Mouse (Mus musculus) midbrain, embryonic 11.5 days (tissue): Measurements from ENCODE around the gene Hyal3. TPM values are rescaled to one million over a fixed set of nuclear protein-coding genes. Genes with fewer than 3 reads are reported as not detected.

Source experiments
- ATAC-seq: fragments of 200-750 bp; cut with Nextera tagmentation; 2 replicates; pipeline ENCODE4 v1.8.0; 2017; ENCODE audit warnings: moderate TSS enrichment, moderate library complexity; ENCODE audit not compliant: low FRiP score
- DNase-seq: peaks from one replicate; pipeline ENCODE4 v3.0.0; 2015; ENCODE audit warnings: low spot score; ENCODE audit errors: missing footprints
- H3K27ac ChIP-seq: fragments of 300-500 bp; sonication (generic); 2 replicates; pipeline ENCODE4 v1.5.1; 2014; ENCODE audit warnings: low read depth, low read length
- H3K27me3 ChIP-seq: fragments of 300-500 bp; sonication (generic); 2 replicates; pipeline ENCODE4 v1.6.1; 2014; ENCODE audit warnings: mild to moderate bottlenecking, low read length, moderate library complexity, mixed read lengths; ENCODE audit not compliant: control insufficient read depth, insufficient read depth
- H3K36me3 ChIP-seq: fragments of 300-500 bp; sonication (generic); 2 replicates; pipeline ENCODE4 v1.6.1; 2014; ENCODE audit warnings: mild to moderate bottlenecking, low read length, moderate library complexity, mixed read lengths; ENCODE audit not compliant: control insufficient read depth, insufficient read depth
- H3K4me1 ChIP-seq: fragments of 300-500 bp; sonication (generic); 2 replicates; pipeline ENCODE4 v1.6.1; 2014; ENCODE audit warnings: low read length; ENCODE audit not compliant: control insufficient read depth, insufficient read depth
- H3K4me2 ChIP-seq: fragments of 300-500 bp; sonication (generic); 2 replicates; pipeline ENCODE4 v1.6.1; 2014; ENCODE audit warnings: mild to moderate bottlenecking, moderate library complexity
- H3K4me3 ChIP-seq: fragments of 300-500 bp; sonication (generic); 2 replicates; pipeline ENCODE4 v1.5.1; 2014; ENCODE audit warnings: low read depth, low read length
- H3K9ac ChIP-seq: fragments of 300-500 bp; sonication (generic); 2 replicates; pipeline ENCODE4 v1.6.1; 2014; ENCODE audit warnings: low read length
- H3K9me3 ChIP-seq: fragments of 300-500 bp; sonication (generic); 2 replicates; pipeline ENCODE4 v1.6.1; 2016; ENCODE audit warnings: low read length; ENCODE audit not compliant: control insufficient read depth
- WGBS: fragments of 180-500 bp; shearing (Covaris S2); extraction: QIAGEN DNeasy Blood & Tissue Kit; methylation state at CpG from one replicate; pipeline ENCODE4 v1.1.7; 2014; 5-methylcytosine and 5-hydroxymethylcytosine counted together
- polyA plus RNA-seq: library from polyadenylated mRNA; unstranded; fragments of >200 nt; fragmentation: Nextera tagmentation; extraction: Ambion mirVana; gene quantifications from 2 replicates; pipeline ENCODE4 v1.2.1, GENCODE M21; 2014

Gene Hyal3
- polyA plus RNA-seq, 1 experiment from 2014 or later: 0.33 TPM

DNA sequence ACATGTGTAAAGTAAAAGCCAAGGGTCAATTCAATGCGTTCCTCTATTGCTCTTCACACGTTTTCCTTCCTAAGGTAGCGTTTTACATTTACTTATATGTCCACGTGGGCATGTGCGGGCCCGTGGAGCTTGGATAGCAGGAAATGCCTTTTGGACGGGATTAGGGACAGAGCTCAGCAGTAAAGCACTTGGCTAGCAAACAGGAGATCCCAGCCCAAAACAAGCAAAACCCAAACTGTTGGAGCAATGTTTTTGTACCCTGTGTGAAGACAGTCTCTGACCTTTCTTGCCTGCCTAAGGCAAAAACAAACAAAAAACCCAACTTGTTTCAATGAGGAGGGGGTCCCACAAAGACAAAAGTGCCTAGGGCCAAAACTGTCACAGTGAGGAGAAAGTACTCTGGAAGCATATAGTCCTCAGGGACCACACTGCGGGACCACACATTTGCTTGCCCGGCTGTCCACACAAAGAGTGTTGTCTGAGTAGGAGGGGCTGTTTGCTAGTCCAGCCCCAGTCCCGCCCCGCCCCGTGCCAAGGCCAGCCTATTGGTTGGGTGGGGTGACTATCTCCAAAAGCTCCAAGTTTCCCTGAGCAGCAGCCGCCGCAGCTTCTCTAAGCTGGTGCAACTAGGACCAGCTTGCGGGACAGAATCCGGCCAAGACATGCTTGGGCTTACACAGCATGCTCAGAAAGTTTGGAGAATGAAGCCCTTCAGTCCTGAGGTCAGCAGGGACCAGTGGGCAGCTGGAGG lies 4.1 kb upstream of the Hyal3 start, which contains the start of gene Hyal1:
Gene Hyal1 (plus strand): TSS at position 571 of the 751 bp plus-strand sequence.
- H3K4me3 ChIP-seq: peak within 1 kb of the TSS; percentile 33
- no peaks in the 10 kb centered on the region for H3K27me3 ChIP-seq
- WGBS: 29% methylated on average over 16 of the region's 16 CpGs
- peak within 1 kb of the TSS; percentile 51 for H3K4me2 ChIP-seq
- H3K27ac ChIP-seq: peak within 1 kb of the TSS; percentile 20
- H3K4me1 ChIP-seq: peaks cover 26% of the 10 kb centered on the region
- H3K36me3 ChIP-seq: peaks cover 20% of the 10 kb centered on the region
- peak within 1 kb of the TSS; percentile 36 for H3K9ac ChIP-seq
- ATAC-seq (peak; percentile 83), DNase-seq (peak; percentile 93)
- no peaks in the 10 kb centered on the region; the same call in 1 of the 2 replicates for H3K9me3 ChIP-seq

DNA sequence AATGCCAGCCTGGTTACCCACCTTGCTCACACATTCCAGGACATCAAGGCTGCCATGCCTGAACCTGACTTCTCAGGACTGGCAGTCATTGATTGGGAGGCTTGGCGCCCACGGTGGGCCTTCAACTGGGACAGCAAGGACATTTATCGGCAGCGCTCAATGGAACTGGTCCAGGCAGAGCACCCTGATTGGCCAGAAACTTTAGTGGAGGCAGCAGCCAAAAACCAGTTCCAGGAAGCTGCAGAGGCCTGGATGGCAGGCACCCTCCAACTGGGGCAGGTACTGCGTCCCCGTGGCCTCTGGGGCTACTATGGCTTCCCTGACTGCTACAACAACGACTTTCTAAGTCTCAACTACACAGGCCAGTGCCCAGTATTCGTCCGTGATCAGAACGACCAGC lies 2.7 kb upstream of the Hyal3 start:
- DNase-seq (no peak), ATAC-seq (no peak)
- no peak overlapping the region for H3K4me3 ChIP-seq
- 92% methylated on average over 10 of the region's 10 CpGs for WGBS
- H3K4me1 ChIP-seq: peaks cover 24% of the 10 kb centered on the region
- peaks cover 6% of the 10 kb centered on the region for H3K36me3 ChIP-seq
- H3K27ac ChIP-seq: no peak overlapping the region
- no peaks in the 10 kb centered on the region; the same call in 1 of the 2 replicates for H3K9me3 ChIP-seq
- H3K9ac ChIP-seq: no peak overlapping the region
- H3K4me2 ChIP-seq: no peak overlapping the region
- no peaks in the 10 kb centered on the region for H3K27me3 ChIP-seq

DNA sequence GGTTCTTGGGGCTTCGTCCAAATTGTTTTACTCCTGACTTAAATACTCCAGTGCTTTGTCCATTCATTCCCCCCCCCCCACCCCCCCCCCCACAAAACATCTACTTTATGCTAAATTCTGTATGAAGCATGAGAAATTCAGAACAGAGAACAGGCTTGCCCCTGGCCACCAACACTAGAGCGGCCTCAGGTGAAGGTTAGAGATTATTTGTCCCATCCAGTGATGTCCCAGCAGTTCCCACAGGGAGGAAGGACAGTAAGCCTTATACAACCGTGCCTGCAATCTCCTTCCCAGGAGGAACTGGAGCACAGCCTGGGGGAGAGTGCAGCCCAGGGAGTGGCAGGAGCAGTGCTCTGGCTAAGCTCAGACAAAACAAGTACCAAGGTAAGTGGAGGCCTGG lies 2.0 kb upstream of the Hyal3 start, which contains the start of gene Naa80:
Gene Naa80 (plus strand): TSS at position 301 of the 400 bp plus-strand sequence.
- H3K4me1 ChIP-seq: peaks cover 24% of the 10 kb centered on the region

DNA sequence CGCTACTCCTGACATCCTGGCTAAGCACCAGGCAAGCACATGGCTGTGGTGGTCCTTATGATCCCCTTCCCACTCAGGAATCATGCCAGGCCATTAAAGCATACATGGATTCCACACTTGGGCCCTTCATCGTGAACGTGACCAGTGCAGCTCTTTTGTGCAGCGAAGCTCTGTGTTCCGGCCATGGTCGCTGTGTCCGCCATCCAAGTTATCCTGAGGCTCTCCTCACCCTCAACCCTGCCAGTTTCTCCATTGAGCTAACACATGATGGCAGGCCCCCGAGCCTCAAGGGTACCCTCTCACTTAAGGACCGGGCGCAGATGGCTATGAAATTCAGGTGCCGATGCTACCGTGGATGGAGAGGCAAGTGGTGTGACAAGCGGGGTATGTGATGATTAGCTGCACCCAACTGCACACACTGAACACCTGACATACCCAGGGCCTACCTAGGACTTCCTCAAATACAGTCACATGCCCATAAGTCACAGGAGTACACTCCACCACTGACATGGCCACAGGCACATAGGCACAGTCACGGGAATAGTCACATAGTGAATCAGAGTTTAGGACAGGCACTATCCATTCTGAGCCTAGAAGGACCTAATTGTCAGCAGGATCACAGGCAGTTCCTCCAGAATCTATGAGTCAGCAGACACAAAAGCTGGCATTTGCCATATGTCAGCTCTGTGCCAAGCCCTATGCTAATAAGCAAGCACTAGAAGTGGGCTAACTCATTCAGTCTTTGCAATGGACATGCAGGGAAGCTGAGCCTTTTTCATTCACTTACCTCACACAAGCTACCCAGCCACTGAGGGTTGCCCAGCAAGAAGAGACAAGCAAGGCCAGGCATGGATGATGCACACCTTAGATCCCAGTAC lies 1.4 kb upstream of the Hyal3 start:
- Histone ChIP-seq H3K27ac (no peak overlapping the region), H3K27me3 (no peaks in the 10 kb centered on the region), H3K4me1 (peaks cover 24% of the 10 kb centered on the region), H3K4me2 (no peak overlapping the region), H3K9ac (no peak overlapping the region), H3K9me3 (no peaks in the 10 kb centered on the region), H3K4me3 (no peak overlapping the region), H3K36me3 (no peaks in the 10 kb centered on the region)
- DNase-seq (no peak), ATAC-seq (no peak)
- 97% methylated on average over 14 of the region's 14 CpGs for WGBS

More for the DNA sequence above, 2.0 kb upstream of the Hyal3 start, which contains the start of gene Naa80:
- Histone ChIP-seq H3K4me2 (no peak within 1 kb of the TSS), H3K27me3 (no peaks in the 10 kb centered on the region), H3K36me3 (no peaks in the 10 kb centered on the region), H3K9ac (no peak within 1 kb of the TSS), H3K9me3 (no peaks in the 10 kb centered on the region; the same call in 1 of the 2 replicates), H3K4me3 (no peak within 1 kb of the TSS), H3K27ac (no peak within 1 kb of the TSS)
- ATAC-seq (no peak), DNase-seq (no peak)
- 85% methylated on average over 3 of the region's 3 CpGs for WGBS

DNA sequence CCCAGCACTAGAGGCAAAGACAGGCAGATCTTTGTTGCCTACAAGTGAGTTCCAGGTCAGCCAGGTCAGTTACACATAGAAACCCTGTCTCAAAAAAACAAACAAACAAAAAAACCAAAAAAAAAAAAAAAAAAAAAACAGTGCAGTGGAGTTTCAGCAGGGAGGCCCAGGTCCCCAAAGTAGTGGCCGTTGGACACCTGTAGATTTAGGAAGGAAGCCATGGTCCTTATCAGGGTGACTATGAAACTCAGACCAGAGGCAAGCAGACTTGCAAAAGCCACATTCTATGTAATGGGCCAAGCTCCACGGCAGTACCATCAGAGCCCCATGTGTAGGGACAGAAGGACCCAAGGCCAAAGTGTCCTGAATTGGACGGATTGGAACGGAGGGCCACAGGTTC lies 966 bp downstream of the Hyal3 start:
- H3K9me3 ChIP-seq: no peaks in the 10 kb centered on the region
- WGBS: 80% methylated on average over 4 of the region's 4 CpGs
- no peaks in the 10 kb centered on the region for H3K36me3 ChIP-seq
- DNase-seq (no peak), ATAC-seq (no peak)
- H3K9ac ChIP-seq: no peak overlapping the region; the same call in 1 of the 2 replicates
- H3K4me3 ChIP-seq: peak overlapping the region; percentile 57; the same call in 1 of the 2 replicates
- H3K27me3 ChIP-seq: no peaks in the 10 kb centered on the region
- H3K4me2 ChIP-seq: peak overlapping the region; percentile 70; the same call in 1 of the 2 replicates
- no peak overlapping the region for H3K27ac ChIP-seq
- H3K4me1 ChIP-seq: peaks cover 20% of the 10 kb centered on the region

DNA sequence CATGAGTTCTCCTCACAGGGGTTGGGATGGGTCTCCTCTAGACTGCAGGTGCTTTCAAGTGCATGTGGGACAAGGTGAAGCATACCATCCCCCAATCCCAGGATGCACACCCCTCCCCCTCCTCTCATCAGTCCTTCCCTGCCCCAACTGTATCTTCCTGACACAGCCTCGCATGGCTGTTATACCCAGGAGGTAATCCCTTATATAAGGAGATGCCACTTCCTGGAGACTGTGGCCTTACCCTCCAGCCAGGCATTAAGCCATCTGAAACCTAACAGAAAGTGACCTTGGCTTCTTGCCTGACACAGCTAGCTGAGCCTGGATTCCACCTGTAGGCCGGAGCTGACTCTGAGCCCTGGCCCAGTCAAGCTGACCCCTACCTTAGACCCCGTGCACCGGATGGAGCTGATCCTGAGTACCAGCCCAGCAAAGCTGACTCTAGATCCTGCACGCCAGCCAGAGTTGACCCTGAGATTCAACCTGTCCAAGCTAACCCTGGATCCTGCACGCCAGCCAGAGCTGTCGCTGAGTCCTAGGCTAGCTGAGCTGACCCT lies 2.0 kb downstream of the Hyal3 start:
- Histone ChIP-seq H3K27ac (no peak overlapping the region), H3K27me3 (no peaks in the 10 kb centered on the region), H3K4me2 (no peak overlapping the region), H3K4me3 (no peak overlapping the region), H3K9ac (no peak overlapping the region), H3K9me3 (no peaks in the 10 kb centered on the region), H3K36me3 (no peaks in the 10 kb centered on the region), H3K4me1 (peaks cover 11% of the 10 kb centered on the region)
- ATAC-seq (no peak), DNase-seq (no peak)
- WGBS: 88% methylated on average over 7 of the region's 7 CpGs

DNA sequence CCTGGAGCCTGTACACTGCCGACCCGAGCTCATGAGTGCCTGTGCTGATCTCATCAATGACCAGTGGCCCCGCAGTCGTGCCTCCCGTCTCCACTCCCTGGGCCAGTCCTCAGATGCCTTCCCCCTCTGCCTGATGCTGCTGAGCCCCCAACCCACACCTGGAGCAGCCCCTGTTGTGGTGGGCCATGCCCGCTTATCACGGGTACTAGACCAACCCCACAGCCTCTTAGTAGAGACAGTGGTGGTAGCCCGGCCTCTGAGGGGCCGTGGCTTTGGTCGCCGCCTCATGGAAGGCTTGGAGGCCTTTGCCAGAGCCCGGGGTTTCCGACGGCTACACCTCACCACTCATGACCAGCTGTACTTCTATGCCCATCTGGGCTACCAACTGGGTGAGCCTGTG lies 2.6 kb downstream of the Hyal3 start:
- 93% methylated on average over 14 of the region's 14 CpGs for WGBS
- Histone ChIP-seq H3K4me3 (no peak overlapping the region), H3K27ac (no peak overlapping the region), H3K27me3 (no peaks in the 10 kb centered on the region), H3K36me3 (no peaks in the 10 kb centered on the region), H3K9ac (no peak overlapping the region), H3K9me3 (no peaks in the 10 kb centered on the region), H3K4me1 (peaks cover 13% of the 10 kb centered on the region), H3K4me2 (no peak overlapping the region)
- no peak for DNase-seq
- ATAC-seq: no peak

DNA sequence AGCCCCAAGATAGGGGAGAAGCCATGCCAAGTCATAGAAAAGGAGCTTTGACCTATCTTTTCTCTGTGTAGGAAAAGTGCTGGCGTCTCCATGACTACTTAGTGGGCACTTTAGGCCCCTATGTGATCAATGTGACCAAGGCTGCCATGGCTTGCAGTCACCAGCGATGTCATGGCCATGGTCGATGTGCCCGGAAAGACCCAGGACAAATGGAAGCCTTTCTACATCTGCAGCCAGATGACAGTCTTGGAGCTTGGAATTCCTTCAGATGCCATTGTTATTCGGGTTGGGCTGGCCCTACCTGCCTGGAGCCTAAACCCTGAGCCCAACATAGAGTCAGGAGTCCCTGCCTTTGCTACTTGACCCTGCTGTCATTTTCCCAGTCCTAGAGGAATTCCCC lies 5.9 kb downstream of the Hyal3 start:
- ATAC-seq: no peak
- H3K4me3 ChIP-seq: no peak overlapping the region

More for the DNA sequence above, 5.9 kb downstream of the Hyal3 start:
- H3K27me3 ChIP-seq: no peaks in the 10 kb centered on the region
- H3K36me3 ChIP-seq: peaks cover 7% of the 10 kb centered on the region
- H3K4me1 ChIP-seq: peaks cover 8% of the 10 kb centered on the region; the same call in 1 of the 2 replicates
- 91% methylated on average over 5 of the region's 5 CpGs for WGBS
- H3K9me3 ChIP-seq: no peaks in the 10 kb centered on the region
- DNase-seq: no peak
- no peak overlapping the region for H3K4me2 ChIP-seq
- no peak overlapping the region for H3K9ac ChIP-seq
- no peak overlapping the region for H3K27ac ChIP-seq
